Mouse (Mus musculus) liver, embryonic 14.5 days (tissue): ENCODE data around the gene Pcyox1.

Source experiments
- CTCF ChIP-seq: IDR thresholded peaks from 2 replicates; pipeline ENCODE4 v1.5.1; 2016; ENCODE audit warnings: antibody characterized with exemption, low read depth, control low read depth
- EP300 ChIP-seq: IDR thresholded peaks from 2 replicates; pipeline ENCODE4 v1.6.1; 2016; ENCODE audit warnings: antibody characterized with exemption, low read depth

- TF ChIP-seq CTCF: no peak
- no peak for TF ChIP-seq EP300
Measured at GRCm38 (mm10) chr6:86366853-86367249, 30.1 kb downstream of the Pcyox1 start.
